Mouse (Mus musculus) frontal cortex, postnatal 36 days (tissue): ENCODE data around the gene Ryr2.
"Not testable (repeated sequence)": the region's sequence is repeated elsewhere in the genome, so short reads cannot be mapped to it uniquely, and the experiment has no call there.

ENCODE experiments used
- DNase-seq, 2 experiments: peaks; one replicate each; pipeline ENCODE4 v3.0.0; 2022; ENCODE audit warnings: low spot score in 2 of 2

Gene Ryr2

DNA sequence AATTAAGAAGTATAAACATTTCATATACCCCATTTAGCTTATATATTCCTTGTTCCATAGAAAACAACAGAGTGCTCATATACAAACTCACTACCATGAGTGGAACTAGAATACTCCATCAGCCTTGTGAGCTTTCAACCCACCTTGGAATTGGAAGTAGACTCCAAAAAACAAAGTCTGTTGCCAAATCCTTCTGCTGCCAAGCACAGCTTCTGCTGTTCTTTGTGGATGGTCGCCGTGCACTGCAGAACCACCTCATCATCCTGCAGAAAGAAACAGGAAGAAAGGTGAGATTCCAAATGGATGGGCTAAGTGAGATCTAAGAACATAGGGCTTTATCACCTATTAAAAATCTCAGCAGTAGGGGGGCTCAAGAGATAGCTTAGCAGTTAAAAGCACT, 161.0 kb downstream of the Ryr2 start:
- DNase-seq: no peak

DNA sequence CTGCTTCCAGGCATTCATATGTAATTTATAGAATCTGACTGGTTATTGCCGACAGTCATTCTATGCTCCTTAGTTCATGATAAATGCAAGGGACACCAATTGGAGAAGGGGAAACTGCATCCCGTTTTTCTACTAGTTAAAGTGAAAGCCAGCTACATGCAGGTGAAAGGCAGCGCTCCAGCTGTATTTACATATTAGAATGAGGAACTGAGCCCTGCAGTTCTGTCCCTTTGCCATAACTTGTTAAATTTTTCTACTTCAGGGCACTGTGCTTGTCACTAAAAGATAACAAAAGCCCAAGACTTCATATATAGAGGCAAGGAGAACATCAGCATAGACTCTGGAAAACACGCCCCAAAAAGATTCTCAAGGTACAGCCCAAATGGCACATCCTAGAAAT, 165.0 kb downstream of the Ryr2 start:
- no peak for DNase-seq

DNA sequence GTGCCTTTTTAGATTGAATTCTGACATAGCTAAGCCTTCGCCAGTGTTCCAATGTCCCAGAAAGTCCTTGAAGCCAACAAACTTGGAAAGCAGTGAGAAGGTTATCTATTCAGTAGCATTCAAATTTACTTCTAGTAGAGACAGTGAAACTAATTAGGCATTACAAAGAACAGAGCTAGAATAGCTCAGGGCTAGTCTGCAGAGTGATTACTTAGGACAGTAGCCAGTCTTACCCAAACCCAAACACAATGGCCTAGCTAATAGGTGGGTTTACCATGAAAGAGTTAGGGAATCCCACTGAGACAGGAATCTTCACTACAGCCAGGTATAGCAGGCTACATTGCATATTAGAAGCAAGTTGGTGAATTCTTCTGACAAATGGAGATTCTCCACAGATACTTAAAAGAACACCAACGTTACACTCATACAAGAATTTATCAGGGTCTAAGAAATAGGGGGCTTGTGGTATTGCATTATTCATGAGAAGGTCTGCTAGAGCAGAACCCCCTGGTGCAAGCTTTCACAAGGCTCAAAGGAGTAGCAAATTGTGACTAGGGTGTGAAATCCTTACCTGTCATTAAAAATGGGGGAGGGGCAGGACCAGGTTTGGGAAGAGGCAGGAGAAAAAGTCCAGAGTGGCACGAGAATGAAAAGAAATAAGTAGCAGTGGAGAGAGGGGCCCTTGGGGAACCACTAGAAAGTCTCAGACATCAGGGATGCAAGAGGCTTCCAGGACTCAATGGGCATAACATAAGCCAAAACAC, 172.3 kb downstream of the Ryr2 start:
- DNase-seq: not testable (repeated sequence)

DNA sequence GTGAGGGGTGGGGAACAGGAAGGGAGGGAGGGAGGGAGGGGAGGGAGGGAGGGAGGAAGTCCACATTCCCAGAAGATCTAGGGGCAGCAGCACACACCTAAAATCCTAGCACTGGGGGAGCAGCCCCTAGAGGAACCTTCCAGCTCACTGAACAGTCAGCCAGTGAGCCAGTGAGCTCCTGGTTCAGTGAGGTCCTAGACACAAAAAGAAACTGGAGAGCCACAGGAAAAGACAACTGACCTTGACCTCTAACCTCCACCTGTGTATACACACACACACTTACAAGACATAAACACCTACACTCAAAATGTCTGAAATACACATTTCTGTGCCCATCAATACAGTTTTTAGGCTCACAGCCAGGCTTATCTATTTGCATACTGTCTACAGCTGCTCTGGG, 173.4 kb downstream of the Ryr2 start:
- DNase-seq: no peak

DNA sequence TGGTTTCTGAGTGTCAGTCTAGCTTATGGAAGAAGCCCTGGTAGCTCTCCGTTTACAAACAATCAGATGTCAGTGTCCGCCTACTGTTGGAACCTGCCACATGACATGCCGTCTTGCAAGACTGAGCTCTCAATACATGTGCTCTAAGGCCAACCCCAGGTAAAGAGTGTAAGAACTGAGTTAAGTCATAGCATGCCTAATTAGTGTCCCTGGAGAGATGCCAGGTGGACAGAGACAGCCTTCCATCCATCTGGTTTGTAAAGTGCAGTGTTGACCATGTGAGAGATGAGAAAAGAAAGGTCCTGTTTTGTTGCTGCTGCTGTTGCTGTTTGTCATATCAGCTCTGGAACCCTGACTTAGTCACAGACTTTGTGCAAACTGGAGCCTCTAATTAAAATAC, 178.0 kb downstream of the Ryr2 start:
- DNase-seq: no peak

DNA sequence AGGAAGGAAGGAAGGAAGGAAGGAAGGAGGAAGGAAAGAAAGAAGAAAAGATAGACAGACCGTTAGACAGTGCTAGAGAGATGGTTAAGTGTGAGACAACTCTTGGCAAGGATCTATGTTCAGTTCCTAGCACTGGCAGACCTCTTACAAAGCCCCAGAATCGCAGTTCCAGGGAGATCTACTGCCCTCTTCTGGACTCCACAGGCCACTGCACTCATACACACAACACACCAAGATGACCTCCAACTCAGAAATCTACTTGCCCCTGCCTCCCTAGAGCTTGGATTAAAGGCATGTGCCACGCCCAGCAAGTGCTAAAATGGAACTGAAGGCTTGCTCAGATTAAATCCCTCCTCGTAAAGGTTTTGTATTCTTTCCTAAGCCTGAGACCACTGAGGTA, 179.0 kb downstream of the Ryr2 start:
- DNase-seq: no peak

DNA sequence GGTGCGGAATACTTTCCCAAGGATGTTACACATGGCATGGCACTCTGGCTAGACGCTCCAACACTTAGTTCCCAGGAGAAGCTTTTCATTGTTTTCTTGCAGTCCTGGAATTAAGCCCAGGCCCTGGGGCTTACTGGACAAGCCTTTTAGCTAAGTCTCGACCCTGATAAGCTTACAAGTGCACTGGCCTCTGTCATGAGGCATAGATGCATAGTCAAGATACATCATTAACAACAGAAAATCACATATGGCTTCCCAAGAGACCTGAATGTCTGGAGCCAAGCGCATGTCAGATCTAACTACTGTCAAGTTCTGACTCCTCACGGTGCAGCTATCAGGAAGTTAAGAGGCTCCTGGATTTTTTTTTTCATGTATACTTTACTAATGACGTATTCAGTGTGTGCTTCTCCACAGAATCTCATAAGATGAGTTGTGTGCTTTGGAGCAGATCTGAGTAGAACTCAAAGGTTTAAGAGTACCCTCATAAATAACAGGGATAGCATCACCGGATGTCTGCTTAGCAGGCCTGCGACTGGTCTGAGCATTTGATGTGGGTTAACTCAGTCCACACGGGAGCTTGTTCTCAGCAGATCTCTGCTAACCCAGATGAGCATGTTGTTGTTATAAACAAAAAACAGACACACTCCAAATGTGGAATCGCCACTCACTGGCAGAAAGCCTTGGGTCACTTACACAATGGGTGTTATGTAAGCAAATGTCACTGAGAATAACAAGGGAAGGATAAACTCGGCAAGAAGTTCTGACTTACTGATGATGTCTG, 179.8 kb downstream of the Ryr2 start:
- DNase-seq: no peak

DNA sequence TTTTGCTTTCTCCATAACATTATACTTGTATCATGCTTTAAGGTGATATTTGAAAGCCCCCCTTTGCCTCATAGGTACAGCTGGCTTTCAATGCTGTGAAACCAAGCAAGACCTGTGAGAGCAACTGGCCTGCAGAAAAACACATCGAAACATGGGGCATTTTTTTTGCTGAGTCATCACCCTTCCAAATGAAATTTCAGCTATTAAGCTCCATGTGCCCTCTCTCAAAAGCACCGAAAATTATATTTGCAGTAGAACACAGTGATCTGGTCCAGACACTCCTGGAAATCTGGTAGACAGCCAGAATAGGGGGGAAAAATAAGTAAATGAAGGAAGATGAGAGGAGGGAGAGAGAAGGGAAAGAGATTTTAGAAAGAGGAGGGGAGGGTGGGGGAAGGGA, 180.5 kb downstream of the Ryr2 start:
- DNase-seq: no peak

DNA sequence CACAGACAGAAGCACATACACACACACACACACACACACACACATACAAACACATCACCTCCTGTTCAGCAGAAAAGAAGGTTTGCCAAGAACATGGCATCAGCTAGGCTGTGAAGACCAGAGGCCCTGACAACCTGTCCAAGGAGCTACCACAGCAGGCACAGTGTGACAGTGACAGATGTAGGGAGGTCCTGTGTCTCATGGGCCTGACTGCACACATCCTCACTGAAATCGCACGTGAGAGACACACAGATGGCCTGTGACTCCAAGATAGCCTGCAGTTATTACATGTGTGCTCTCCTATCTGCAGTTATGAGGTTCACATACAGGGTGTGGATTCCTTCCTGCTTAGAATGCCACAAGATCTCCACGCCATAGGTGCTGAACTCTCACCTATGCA, 182.0 kb downstream of the Ryr2 start:
- no peak for DNase-seq

DNA sequence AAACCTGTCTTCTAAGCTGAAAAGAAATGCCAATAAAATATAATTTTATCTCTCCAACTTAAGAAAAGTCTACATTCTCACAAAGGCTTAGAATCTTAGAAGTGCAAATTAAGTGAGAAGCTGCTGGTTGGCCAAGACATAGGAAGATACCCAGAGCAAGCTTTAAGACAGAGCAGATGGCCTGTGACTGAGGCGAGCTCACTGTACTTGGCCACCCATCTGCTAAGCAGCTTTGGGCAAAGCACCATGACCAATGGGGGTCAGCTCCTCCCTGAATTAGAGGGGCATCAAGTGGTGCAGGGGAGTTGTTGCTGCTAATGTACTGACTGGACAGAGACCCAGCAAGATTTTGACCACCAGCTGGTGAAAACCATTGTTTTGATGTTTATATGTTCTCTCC, 186.2 kb downstream of the Ryr2 start:
- no peak for DNase-seq

DNA sequence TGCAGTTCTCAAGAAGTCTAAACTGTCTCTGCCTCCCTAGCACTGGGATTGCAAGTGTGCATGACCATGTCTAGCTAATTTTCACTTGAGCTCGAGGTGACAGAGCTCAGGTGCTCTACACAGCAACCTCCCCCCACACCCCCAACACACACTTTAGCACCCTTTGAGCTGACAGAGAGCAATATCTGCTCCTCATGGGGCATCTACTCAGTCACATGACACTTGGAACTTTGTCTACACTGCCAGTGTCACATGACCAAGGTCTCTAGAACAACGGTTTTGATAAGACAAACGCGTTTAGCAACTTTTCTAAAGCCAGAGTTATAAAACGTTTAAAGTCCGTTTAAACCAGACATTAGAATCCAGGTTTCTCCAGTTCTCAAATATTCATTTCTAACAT, 187.3 kb downstream of the Ryr2 start:
- no peak for DNase-seq

DNA sequence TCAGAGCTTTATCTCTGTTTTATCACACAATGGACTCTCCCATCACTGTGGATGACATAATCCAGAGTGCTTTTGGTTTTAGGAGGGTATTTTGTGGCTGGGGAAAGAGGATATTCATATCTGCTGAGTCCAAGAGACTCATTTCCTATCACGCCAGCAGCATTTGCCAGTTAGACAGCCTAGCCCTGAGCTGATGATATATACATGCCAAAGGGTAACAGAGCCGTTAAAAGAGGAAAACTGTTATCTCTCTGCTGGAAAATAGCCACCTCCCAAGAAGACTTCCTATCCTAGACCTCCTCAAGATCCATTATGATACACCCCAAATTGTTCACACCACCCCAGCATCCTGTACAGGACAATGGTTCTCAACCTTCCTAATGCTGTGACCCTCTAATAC, 191.1 kb downstream of the Ryr2 start:
- no peak for DNase-seq

DNA sequence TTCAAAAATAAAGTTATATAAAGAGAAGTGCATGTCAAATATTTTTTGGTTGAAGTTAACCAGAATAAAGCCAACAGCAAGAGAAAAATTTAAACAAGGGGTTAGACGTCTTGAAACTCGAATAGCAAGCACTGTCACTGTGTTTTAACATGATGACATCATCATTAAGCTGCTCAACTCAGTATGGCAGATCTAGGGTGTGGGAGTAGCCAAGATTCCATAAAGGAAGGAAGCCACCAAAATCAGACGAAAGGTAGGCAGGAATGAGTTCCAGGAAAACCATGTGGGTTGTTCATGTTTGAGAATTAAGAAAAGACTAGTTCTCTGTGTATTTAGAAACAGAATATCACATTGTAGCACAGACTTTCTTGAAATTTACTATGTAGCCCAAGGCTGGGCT, 192.1 kb downstream of the Ryr2 start:
- peak in 1 of 2 experiments; percentile 48 for DNase-seq

DNA sequence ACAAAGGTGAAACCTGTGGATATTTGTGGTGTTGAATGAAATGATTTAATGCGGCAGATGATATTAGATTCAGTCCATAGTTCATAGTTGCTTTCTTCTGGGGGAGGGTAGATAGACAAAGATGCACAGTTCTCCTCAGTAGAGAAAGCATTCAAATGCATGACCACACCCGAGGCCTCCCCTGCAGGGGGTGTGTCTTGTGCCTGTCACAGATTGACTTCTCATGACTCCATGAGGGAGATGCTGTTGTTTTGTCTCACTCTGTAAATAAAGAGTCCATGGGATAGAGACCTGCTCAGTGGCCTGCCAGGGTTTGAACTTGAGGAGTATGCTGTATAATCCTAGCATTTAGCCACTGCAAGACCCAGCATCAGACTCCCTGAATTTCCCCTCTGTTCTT, 194.5 kb downstream of the Ryr2 start:
- no peak for DNase-seq

DNA sequence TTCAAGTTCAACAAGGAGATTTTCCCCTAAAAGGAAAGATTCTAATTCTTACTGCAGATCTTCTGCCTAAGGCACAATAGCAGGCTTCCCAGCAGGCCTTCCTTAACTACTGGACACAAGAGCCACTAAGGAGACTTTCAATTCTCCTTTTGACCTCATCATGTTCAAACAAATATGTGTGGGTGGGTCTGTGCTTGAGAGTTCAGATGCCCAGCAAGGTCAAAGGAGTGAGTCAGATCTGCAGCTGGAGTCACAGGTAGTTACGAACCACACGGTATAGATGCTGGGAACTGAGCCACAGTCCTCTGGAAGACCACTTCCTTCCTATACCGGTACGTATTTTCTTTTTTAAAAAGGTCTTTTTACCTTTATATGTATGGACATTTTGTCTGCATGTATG, 198.6 kb downstream of the Ryr2 start:
- DNase-seq: no peak

DNA sequence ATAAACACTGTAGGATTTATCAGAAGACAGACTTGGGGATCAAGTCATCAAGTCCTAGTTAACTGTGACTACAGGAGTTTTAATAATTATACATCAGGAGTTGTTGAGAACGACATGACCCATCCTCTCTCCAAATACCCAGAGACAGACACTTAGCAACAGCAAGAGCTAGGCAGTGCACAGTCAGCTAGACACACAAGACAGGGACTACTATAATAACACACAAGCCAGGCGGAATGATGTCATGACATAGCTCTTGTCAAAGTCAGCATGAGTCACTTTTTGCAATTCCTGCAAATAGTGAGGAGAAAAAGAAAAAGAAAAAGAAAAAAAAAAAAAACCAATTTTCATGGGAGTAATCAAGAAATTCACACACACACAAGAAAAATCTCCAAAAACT, 201.6 kb downstream of the Ryr2 start:
- DNase-seq: no peak

DNA sequence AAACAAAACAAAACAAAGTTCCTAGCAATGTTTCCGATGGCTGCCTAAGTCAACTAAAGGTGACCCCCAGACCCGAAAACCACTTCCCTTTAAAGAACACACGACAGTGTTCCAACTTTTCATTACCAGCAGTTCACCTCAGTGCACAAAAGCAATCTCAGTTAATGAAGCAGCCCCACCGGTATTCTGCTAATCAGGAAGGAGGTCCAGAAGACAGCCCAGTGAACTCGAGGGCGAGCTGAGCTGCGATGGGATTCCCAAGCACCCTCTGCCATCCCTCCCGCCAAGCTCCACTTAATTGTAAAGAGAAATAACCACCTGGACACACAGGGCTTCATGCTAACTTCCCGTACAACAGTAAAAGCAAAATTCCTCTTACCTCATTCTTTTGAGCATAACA, 203.5 kb downstream of the Ryr2 start:
- DNase-seq: no peak

DNA sequence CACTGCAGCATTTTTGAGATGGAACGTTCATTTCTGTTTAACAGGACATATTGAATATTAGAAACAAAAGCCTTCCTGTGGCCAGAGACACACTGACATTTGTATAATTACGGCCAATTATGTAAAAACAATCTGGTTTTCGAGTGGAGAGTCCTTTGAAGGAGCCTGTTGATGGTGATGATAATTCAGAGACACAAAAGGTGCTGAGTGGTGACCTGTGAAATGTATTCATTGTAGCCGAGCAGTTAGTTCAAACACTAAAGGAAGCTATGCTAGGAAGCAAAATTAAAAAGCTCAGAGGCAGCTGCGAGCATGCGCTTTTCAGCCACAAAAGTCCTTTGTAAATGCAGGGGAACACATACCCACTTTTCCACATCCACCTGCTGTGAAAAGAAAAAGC, 203.9 kb downstream of the Ryr2 start:
- DNase-seq: no peak

DNA sequence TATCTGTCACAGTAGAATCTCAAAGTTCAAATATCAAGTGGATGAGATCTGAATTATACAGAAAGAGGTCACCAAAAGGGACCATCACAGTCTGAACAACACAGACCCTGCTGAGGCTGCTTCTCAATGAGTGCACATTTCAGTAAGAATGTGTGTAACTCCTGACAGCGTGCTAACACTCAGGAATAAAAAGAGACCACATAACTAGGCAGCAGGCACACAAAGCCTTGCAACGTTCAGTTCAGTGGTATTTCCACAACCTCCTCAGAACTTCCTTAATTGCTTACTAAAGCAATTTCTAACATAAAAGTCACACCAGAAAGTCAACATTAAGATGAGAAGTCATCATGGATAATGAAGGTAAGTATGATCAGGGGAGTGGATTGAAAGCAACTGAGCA, 206.1 kb downstream of the Ryr2 start:
- no peak for DNase-seq

DNA sequence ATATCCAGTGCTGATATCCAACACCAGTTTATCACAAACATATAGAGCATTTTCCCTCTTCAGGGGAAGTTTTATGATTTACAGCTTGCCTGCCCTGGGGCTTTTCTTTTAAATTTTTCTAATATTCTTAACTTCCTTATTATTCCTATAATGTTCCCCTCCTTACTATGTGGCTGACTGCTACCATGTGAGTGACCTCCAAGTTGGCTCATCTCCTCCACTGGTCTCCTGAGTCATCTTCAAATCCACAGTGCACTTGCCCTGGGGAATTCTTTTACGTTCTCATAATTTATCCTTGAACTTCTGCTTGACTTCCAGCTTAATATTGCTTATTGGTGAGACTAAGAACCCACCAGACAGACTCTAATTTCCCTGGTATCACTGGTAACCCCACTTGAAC, 211.1 kb downstream of the Ryr2 start:
- no peak for DNase-seq

DNA sequence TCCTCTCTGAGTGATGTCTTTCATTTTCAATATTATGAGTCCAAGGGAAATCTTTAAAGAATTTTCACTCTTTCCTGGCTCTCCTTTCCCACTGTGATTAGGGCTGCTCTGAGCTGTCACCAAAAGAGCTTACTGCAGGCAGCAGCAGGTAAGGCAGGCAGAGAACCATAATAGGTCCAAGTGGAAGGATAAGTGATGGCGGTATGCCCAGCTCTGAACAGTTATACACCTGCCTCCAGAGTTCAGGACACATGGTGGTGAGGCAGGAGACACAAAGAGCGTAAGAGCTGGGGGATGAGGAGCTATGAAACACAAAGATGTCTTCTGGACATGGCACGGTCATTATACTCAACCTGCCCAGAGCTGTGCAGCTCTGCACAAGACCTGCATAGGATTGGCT, 215.0 kb downstream of the Ryr2 start:
- DNase-seq: no peak

DNA sequence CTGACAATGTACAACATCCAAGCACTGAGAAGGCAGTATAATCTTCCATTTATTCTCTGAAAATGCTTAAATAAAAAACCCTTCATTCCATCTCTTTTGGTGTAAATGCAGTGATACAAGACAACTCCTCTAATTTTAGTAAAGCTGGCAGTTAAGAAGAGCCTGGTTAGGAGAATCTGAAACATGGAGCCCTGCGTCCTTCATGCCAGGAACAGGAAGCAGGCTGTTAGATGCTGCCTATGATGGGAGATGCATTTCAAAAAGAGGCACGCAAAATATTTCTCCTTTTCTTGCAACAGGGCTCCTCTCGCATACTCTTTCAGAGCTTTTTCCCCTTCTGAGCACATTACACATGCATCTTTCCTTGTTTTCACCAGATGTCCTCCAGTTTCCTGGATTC, 215.6 kb downstream of the Ryr2 start:
- DNase-seq: peak in 1 of 2 experiments; percentile 21

DNA sequence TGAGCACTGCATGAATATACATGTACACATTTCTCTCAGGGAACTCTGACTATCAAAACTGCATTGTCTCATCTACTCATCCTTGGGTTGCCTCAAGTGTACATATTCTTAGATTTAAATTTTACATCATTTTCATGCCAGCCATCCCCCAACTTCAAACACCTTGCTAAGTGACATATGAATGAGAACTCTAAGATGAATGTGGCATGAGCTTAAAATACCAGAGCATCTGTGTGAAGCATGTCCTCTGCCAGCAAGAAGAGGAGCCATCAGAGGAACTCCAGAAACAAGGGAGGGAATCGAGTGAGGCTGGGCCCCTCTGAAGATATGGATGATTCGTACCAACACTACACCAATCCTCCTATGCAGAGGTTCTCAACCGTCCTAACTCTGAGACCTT, 222.6 kb downstream of the Ryr2 start:
- peak in 1 of 2 experiments; percentile 62 for DNase-seq

DNA sequence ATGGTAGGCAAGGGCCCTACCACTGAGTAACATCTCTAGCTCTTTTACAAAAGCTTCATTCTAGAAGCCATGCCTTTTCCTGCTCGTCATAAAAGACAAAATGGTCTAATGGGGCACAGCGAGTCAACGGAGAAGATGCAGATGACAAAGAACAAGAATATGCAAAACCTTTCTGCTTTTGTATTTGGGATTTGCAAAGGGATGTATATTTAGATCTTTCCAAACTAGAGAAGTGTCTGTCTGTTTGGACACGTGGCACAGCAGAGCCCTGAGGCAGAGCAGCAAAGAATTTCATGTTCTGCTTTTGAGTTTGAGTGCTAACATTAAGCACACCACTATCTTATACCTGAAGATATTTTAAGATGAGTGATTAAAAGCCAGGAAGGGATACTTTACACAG, 224.4 kb downstream of the Ryr2 start:
- no peak for DNase-seq
